Mouse (Mus musculus) hindbrain, postnatal 0 days (tissue): ENCODE results near the gene Arid3a. TPM values are rescaled to one million over a fixed set of nuclear protein-coding genes. Genes with fewer than 3 reads are reported as not detected.
A peak's percentile ranks its signal among the peaks of the same experiment; 100 is the strongest.

Experiments used
- ATAC-seq: fragments of 200-750 bp; cut with Nextera tagmentation; 2 replicates; pipeline ENCODE4 v1.8.0; 2017; ENCODE audit warnings: mild to moderate bottlenecking, moderate TSS enrichment, moderate library complexity
- DNase-seq: peaks from one replicate; pipeline ENCODE4 v3.0.0-alpha.2; 2015; ENCODE audit warnings: low spot score
- H3K27ac ChIP-seq: fragments of 300-500 bp; sonication (generic); 2 replicates; pipeline ENCODE4 v1.5.1; 2014; ENCODE audit warnings: mild to moderate bottlenecking
- H3K27me3 ChIP-seq: fragments of 300-500 bp; sonication (generic); 2 replicates; pipeline ENCODE4 v1.6.1; 2014; ENCODE audit warnings: low read length, mixed read lengths; ENCODE audit not compliant: insufficient read depth
- H3K36me3 ChIP-seq: fragments of 300-500 bp; sonication (generic); 2 replicates; pipeline ENCODE4 v1.6.1; 2014; ENCODE audit warnings: low read length, mixed read lengths; ENCODE audit not compliant: insufficient read depth
- H3K4me1 ChIP-seq: fragments of 300-500 bp; sonication (generic); 2 replicates; pipeline ENCODE4 v1.6.1; 2014; ENCODE audit warnings: antibody characterized with exemption, low read length, mixed read lengths; ENCODE audit not compliant: insufficient read depth
- H3K4me2 ChIP-seq: fragments of 300-500 bp; sonication (generic); 2 replicates; pipeline ENCODE4 v1.6.1; 2014; ENCODE audit warnings: low read depth, mild to moderate bottlenecking, low read length, moderate library complexity, mixed read lengths
- H3K4me3 ChIP-seq: fragments of 300-500 bp; sonication (generic); 2 replicates; pipeline ENCODE4 v1.5.1; 2014; ENCODE audit warnings: low read length
- H3K9ac ChIP-seq: fragments of 300-500 bp; sonication (generic); replicated peaks from 2 replicates; pipeline ENCODE4 v1.6.1; 2014; ENCODE audit warnings: mild to moderate bottlenecking, low read length, moderate library complexity, mixed read lengths
- H3K9me3 ChIP-seq: fragments of 300-500 bp; sonication (generic); 2 replicates; pipeline ENCODE4 v1.6.1; 2016; ENCODE audit warnings: low read length, mixed read lengths
- CTCF ChIP-seq: IDR thresholded peaks from 2 replicates; pipeline ENCODE4 v1.5.1; 2016; ENCODE audit warnings: antibody characterized with exemption, control low read depth, low read depth
- WGBS: fragments of 180-500 bp; shearing (Covaris S2); extraction: QIAGEN DNeasy Blood & Tissue Kit; methylation state at CpG from one replicate; pipeline ENCODE4 v1.1.7; 2014; 5-methylcytosine and 5-hydroxymethylcytosine counted together
- polyA plus RNA-seq: library from polyadenylated mRNA; unstranded; fragments of >200 nt; fragmentation: Nextera tagmentation; extraction: Ambion mirVana; gene quantifications from 2 replicates; pipeline ENCODE4 v1.2.1, GENCODE M21; 2015
- total RNA-seq: library from RNA; depleted of rRNA; stranded (reverse); fragments of >200 nt; gene quantifications from 2 replicates; pipeline ENCODE4 v1.2.3, GENCODE M21; 2014

The Arid3a gene
- total and polyA plus RNA-seq, 2 experiments from 2014 or later = 2.6 to 10.1 TPM

DNA sequence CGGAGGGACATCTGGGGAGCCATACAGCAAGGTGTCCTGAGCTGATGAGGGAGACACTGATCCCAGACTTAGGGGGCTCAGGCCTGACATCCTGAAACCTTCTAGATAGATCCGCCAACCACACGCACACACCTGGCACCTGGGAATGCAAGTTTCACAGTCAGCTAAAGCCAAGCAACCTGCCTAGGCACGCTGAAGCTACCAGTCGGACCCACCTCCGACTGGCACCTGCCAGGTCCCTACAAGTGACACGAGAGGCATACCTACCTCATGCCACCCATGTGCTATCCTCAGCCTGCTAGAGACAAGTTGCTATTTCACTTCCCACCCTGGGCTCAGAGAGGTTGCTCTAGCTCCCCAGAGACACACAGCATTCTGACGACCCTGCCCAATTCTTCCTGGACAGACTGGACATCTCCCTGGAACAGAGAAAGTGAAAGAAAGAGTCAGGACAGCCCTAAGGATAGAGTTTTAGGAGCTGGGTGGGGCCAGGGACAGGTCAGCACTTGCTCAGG is 62.5 kb downstream of the Arid3a start:
- H3K4me3 ChIP-seq = peak overlapping the region; percentile 44; the same call in 1 of the 2 replicates
- no peaks in the 10 kb centered on the region for H3K9me3 ChIP-seq
- TF ChIP-seq CTCF = no peak
- H3K27ac ChIP-seq = no peak overlapping the region
- ATAC-seq = no peak
- peak overlapping the region; percentile 67 for H3K4me2 ChIP-seq
- WGBS = 34% methylated on average over 8 of the region's 8 CpGs
- no peak overlapping the region for H3K9ac ChIP-seq
- no peaks in the 10 kb centered on the region for H3K36me3 ChIP-seq
- no peak for DNase-seq
- peaks cover 7% of the 10 kb centered on the region for H3K4me1 ChIP-seq
- H3K27me3 ChIP-seq = peaks cover 22% of the 10 kb centered on the region

DNA sequence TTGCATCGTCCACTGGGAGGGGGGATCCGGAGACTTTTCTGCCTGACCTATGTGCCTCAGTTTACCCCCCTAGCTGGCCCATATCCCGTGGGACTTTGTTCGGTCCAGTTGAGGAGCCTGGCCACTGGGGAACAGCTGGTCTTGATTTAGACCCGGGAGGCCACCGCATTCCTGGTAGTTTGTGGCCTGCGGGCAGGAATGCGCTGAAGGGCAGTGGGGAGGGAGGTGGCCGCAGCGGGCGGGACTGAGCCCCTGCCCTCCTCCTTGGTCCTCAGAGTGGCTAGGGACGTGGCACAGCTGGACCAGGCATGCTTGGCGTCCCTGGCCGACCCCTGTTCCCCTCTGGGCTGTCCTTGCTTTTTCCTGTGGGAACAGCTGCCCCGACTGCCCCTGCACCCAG is 63.0 kb downstream of the Arid3a start:
- H3K27me3 ChIP-seq = peaks cover 22% of the 10 kb centered on the region
- 19% methylated on average over 15 of the region's 15 CpGs for WGBS
- no peak for TF ChIP-seq CTCF
- H3K4me2 ChIP-seq = peak overlapping the region; percentile 67; the same call in 1 of the 2 replicates
- ATAC-seq = no peak
- H3K4me1 ChIP-seq = peaks cover 7% of the 10 kb centered on the region
- no peaks in the 10 kb centered on the region for H3K36me3 ChIP-seq
- H3K4me3 ChIP-seq = no peak overlapping the region
- no peak for DNase-seq
- H3K9ac ChIP-seq = no peak overlapping the region
- H3K27ac ChIP-seq = no peak overlapping the region
- no peaks in the 10 kb centered on the region for H3K9me3 ChIP-seq

DNA sequence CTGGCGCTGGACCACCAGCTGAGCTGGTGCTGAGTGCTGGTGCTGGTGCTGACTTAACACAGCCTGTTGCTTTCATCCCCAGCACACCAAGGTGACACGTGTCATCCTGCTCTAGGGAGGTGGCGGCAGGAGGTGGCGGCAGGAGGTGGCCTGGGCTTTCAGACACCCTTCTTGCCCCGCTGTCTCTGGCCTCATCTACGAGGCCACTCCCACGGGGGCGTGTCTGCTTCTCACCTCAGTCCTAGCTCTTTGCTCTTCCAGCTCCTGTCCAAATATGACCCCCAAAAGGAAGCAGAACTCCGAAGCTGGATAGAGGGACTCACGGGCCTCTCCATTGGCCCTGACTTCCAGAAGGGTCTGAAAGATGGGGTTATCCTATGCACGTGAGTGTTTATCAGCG is 64.3 kb downstream of the Arid3a start:
- Histone ChIP-seq H3K36me3 (no peaks in the 10 kb centered on the region), H3K4me3 (no peak overlapping the region), H3K4me1 (peaks cover 3% of the 10 kb centered on the region), H3K27me3 (peaks cover 22% of the 10 kb centered on the region), H3K9ac (no peak overlapping the region), H3K4me2 (no peak overlapping the region), H3K27ac (no peak overlapping the region), H3K9me3 (no peaks in the 10 kb centered on the region)
- no peak for TF ChIP-seq CTCF
- DNase-seq (no peak), ATAC-seq (no peak)
- 64% methylated on average over 12 of the region's 12 CpGs for WGBS

DNA sequence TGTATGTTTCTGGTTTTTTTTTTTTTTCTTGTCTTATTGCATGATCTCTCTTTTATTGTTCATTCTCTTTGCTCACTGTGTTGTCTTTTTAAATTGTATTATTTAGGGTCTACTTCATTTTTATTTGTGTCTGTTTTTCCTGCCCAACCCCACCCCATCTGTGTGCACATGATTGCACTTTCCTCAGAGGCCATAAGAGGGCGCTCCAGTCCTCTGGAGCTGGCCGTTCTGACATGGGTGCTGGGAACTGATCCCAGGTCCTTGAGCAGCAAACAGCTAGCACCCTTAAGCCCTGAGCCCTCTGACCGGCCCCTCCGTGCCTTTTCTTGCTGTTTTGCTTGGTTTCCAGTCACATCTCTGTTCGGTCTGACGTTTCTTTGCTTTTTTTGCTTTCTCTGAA is 64.7 kb downstream of the Arid3a start:
- H3K9me3 ChIP-seq = no peaks in the 10 kb centered on the region
- no peak overlapping the region for H3K4me2 ChIP-seq
- ATAC-seq (no peak), DNase-seq (no peak)
- no peak overlapping the region for H3K9ac ChIP-seq
- no peaks in the 10 kb centered on the region for H3K36me3 ChIP-seq
- 89% methylated on average over 6 of the region's 6 CpGs for WGBS
- TF ChIP-seq CTCF = peak; percentile 30; the same call in 1 of the 2 replicates
- no peaks in the 10 kb centered on the region for H3K4me1 ChIP-seq
- H3K27me3 ChIP-seq = peaks cover 22% of the 10 kb centered on the region
- no peak overlapping the region for H3K27ac ChIP-seq
- H3K4me3 ChIP-seq = no peak overlapping the region

DNA sequence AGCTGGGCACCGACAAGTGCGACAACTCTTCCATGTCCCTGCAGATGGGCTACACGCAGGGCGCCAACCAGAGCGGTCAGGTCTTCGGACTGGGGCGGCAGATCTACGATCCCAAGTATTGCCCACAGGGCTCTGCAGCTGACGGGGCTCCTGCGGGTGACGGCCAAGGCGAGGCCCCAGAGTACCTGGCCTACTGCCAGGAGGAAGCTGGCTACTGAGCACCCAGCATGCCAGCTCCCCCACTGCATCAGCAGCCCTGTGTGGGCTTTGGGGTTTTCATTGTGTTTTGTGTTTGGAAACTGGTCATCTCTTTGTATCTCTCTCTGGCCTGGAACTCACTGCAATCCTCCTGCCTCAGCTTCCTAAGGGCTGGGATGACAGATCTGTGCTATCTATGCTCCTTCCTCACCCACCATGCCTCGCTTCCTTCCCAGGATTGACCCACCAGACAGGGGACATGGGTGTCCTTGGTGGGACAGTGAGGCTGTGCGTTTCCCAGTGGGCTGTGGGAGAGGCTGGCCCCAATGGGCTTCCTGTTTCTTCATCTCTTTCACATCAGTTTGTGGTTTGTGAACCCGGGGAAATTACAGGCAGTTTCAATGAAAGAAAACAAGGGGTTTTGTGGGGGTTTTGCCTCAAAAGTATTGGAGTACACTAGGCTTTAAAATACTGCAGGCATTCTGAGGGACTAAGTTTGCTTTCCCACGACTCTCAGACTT is 67.7 kb downstream of the Arid3a start:
- WGBS = 70% methylated on average over 16 of the region's 16 CpGs
- no peak for ATAC-seq
- H3K9ac ChIP-seq = no peak overlapping the region
- no peaks in the 10 kb centered on the region for H3K36me3 ChIP-seq
- peaks cover 6% of the 10 kb centered on the region; the same call in 1 of the 2 replicates for H3K27me3 ChIP-seq
- no peaks in the 10 kb centered on the region for H3K9me3 ChIP-seq
- H3K4me1 ChIP-seq = peaks cover 6% of the 10 kb centered on the region; the same call in 1 of the 2 replicates
- no peak overlapping the region for H3K4me3 ChIP-seq
- peak; percentile 23 for DNase-seq
- TF ChIP-seq CTCF = no peak
- H3K27ac ChIP-seq = no peak overlapping the region
- H3K4me2 ChIP-seq = no peak overlapping the region

DNA sequence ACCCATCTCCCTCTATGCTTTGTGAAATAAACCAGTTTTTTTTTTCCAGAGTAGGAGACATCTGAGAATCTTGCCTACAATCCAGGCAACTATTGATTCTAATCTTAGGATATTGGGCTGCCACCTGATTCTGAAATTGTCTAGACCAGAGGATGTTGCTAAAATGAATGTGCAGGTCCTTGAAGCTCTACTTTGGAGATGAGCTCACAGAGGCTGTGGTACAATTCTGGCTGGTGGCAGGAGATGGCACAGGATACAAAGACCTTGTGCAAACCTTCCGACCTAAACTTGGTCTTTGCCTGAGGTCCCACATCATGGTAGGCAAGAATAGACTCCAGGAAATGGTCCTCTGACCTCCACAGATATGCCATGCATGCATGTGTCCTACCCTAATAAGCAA is 68.8 kb downstream of the Arid3a start:
- Histone ChIP-seq H3K36me3 (no peaks in the 10 kb centered on the region), H3K27me3 (no peaks in the 10 kb centered on the region), H3K4me2 (no peak overlapping the region), H3K4me3 (no peak overlapping the region), H3K27ac (no peak overlapping the region), H3K9ac (no peak overlapping the region), H3K9me3 (no peaks in the 10 kb centered on the region), H3K4me1 (peaks cover 6% of the 10 kb centered on the region; the same call in 1 of the 2 replicates)
- no peak for TF ChIP-seq CTCF
- no peak for DNase-seq
- no peak for ATAC-seq
- WGBS = 91% methylated on average over 1 of the region's 1 CpGs
